Mouse (Mus musculus): ENCODE results near the gene Smpdl3b.
"Not testable (repeated sequence)": the region's sequence is repeated elsewhere in the genome, so short reads cannot be mapped to it uniquely, and the experiment has no call there.

The Smpdl3b gene

GRCm38 (mm10) chr4:132778562-132779201, 21.6 kb upstream of the Smpdl3b start:
- no peak for DNase-seq (ENCODE audit: low read depth, low spot score)

GRCm38 (mm10) chr4:132776764-132777163, 19.7 kb upstream of the Smpdl3b start:
- DNase-seq (ENCODE audit: low read depth, low spot score): no peak

GRCm38 (mm10) chr4:132774905-132775304, 17.9 kb upstream of the Smpdl3b start:
- DNase-seq (ENCODE audit: low read depth, low spot score): no peak

GRCm38 (mm10) chr4:132771776-132772175, 14.7 kb upstream of the Smpdl3b start:
- no peak for DNase-seq (ENCODE audit: low read depth, low spot score)

- DNase-seq (ENCODE audit: low read depth, low spot score): peak; percentile 100
Observed at GRCm38 (mm10) chr4:132767914-132768876, 11.1 kb upstream of the Smpdl3b start, which contains the start of gene Rpa2. TSS of gene Rpa2 (plus strand) at chr4:132768332.

- not testable (repeated sequence) for DNase-seq (ENCODE audit: low read depth, low spot score)
Observed at GRCm38 (mm10) chr4:132763125-132763524, 6.1 kb upstream of the Smpdl3b start.

GRCm38 (mm10) chr4:132762602-132763001, 5.5 kb upstream of the Smpdl3b start:
- no peak for DNase-seq (ENCODE audit: low read depth, low spot score)

- DNase-seq (ENCODE audit: low read depth, low spot score): no peak
Observed at GRCm38 (mm10) chr4:132760296-132760695, 3.2 kb upstream of the Smpdl3b start.

GRCm38 (mm10) chr4:132757633-132758351, 740 bp upstream of the Smpdl3b start:
- DNase-seq (ENCODE audit: low read depth, low spot score): no peak

- no peak for DNase-seq (ENCODE audit: low read depth, low spot score)
Observed at GRCm38 (mm10) chr4:132752992-132753391, 4.1 kb downstream of the Smpdl3b start.

GRCm38 (mm10) chr4:132749258-132749982, 7.6 kb downstream of the Smpdl3b start:
- DNase-seq (ENCODE audit: low read depth, low spot score): no peak

- no peak for DNase-seq (ENCODE audit: low read depth, low spot score)
Observed at GRCm38 (mm10) chr4:132748778-132749177, 8.3 kb downstream of the Smpdl3b start.

GRCm38 (mm10) chr4:132747664-132748259, 9.3 kb downstream of the Smpdl3b start:
- DNase-seq (ENCODE audit: low read depth, low spot score): no peak

- DNase-seq (ENCODE audit: low read depth, low spot score): no peak
Observed at GRCm38 (mm10) chr4:132746911-132747517, 10.0 kb downstream of the Smpdl3b start.

- no peak for DNase-seq (ENCODE audit: low read depth, low spot score)
Observed at GRCm38 (mm10) chr4:132743992-132744911, 12.8 kb downstream of the Smpdl3b start.

- DNase-seq (ENCODE audit: low read depth, low spot score): no peak
Observed at GRCm38 (mm10) chr4:132741491-132741890, 15.6 kb downstream of the Smpdl3b start.

GRCm38 (mm10) chr4:132737154-132737553, 19.9 kb downstream of the Smpdl3b start:
- DNase-seq (ENCODE audit: low read depth, low spot score): not testable (repeated sequence)

- DNase-seq (ENCODE audit: low read depth, low spot score): no peak
Observed at GRCm38 (mm10) chr4:132735894-132736293, 21.2 kb downstream of the Smpdl3b start.

- DNase-seq (ENCODE audit: low read depth, low spot score): no peak
Observed at GRCm38 (mm10) chr4:132735389-132735788, 21.7 kb downstream of the Smpdl3b start.

Measured in retina, adult 2 months (tissue).